Mouse (Mus musculus) embryo, embryonic 11 days (tissue): ENCODE measurements around the gene Coq5.
A peak's percentile ranks its signal among the peaks of the same experiment; 100 is the strongest.
"Not testable (repeated sequence)": the region's sequence is repeated elsewhere in the genome, so short reads cannot be mapped to it uniquely, and the experiment has no call there.

Experiments used
- DNase-seq: peaks from one replicate; pipeline ENCODE4 v3.0.0-alpha.2; 2015

Gene Coq5

GRCm38 (mm10) chr5:115267469-115268045 is 11.9 kb upstream of the Coq5 start:
- no peak for DNase-seq

DNA sequence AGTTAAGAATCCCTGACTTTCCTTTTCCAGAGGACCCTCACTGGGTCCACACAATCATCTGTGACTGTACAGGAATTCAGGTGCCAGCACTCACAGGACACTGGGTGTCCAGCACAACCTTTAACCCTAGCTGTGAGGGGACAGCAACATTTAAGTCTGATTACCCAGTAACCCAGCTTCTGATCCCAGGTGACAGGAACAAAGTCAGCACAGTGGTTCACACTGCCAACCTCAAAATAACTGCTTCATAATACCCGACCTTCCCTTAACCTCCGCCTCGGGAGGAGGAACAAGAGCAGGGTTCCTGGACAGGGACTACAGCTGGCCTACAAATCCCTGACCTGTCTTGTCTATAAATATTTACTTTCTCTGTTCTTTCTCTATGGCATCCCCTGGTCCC is 11.2 kb upstream of the Coq5 start:
- DNase-seq = no peak

- DNase-seq = no peak
Observed at GRCm38 (mm10) chr5:115269969-115270368, 9.5 kb upstream of the Coq5 start.

- DNase-seq = peak; percentile 49
Observed at GRCm38 (mm10) chr5:115271931-115272811, 7.3 kb upstream of the Coq5 start.

DNA sequence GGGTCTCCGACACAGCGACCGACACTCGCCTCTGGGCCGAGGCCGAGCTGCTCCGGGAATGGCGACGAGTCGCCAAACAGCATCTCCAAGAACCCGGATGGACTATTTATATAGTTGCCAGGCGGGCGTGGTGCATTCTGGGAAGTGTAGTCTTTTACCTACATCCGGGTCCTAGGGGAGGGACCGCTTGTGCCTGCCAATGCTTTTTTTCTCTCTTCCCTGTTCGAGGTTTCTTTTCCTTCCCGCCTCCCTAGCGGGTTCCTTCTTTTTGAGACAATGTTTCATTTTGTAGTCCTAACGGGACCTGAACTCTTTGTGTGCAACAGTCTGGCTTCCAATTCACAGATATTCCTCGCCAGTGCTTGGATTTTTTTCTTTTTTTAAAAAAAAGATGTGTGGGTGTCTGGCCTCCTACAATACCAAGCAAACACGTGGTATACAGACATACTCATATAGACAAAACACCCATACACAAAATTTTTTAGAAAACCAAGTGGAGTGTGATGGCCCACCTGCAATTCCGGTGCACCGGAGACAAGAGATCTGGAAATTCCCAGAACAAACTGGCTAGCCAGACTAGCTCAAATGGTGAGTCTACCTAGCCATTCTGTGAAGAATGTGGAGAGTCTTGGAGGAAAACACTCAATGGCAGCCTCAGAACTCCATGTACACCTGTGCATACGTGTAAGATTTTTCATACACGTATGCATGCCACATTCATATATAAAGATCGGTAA is 6.5 kb upstream of the Coq5 start, which contains the start of gene Rnf10:
Rnf10 (minus strand) TSS at position 87 of the 737 bp plus-strand sequence.
- peak; percentile 97 for DNase-seq

- DNase-seq = no peak
Observed at GRCm38 (mm10) chr5:115273549-115274135, 5.8 kb upstream of the Coq5 start.

- DNase-seq = no peak
Observed at GRCm38 (mm10) chr5:115274353-115274752, 5.1 kb upstream of the Coq5 start.

DNA sequence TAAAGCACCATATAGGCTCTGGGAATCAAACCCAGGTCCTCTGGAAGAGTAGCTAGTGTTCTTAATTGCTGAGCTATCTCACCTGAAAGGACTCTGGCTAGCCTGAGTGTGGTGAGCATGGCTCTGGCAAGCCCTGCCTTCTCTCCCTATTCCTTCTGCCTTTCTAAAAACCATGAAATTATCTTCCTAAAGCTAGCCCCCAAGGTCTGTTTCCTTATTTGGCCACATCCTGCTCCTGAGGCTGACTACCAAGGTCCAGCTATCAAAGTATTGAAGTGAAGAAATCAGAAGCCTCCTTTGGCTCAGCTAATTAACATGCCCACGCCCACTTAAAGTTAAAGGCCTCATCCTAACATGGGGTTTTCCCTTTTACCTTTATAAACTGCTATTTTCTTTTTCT is 4.7 kb upstream of the Coq5 start:
- DNase-seq = no peak

GRCm38 (mm10) chr5:115275998-115276397 is 3.5 kb upstream of the Coq5 start:
- DNase-seq = peak; percentile 55

- DNase-seq = no peak
Observed at GRCm38 (mm10) chr5:115278053-115278452, 1.4 kb upstream of the Coq5 start.

- no peak for DNase-seq
Observed at GRCm38 (mm10) chr5:115278785-115279184, 681 bp upstream of the Coq5 start.

- peak; percentile 13 for DNase-seq
Observed at GRCm38 (mm10) chr5:115280050-115280687, 703 bp downstream of the Coq5 start.

DNA sequence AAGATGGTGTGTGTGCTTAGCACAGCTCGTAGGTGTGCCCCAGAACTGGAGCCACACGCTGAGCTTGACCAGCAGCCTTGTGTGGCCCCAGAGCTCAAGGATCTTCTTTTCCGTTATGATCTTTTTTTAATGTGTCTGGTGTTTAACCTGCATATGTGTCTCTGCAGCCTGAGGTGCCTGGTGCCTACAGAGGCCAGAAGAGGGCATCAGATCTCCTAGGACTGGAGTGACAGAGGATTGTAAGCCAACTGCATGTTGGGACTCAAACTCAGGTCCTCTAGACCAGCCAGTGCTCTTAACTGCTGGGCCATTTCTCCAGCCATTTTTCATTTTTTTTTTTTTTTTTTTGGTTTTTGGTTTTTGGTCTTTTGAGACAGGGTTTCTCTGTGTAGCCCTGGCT is 5.3 kb downstream of the Coq5 start:
- no peak for DNase-seq

GRCm38 (mm10) chr5:115294173-115294572 is 14.7 kb downstream of the Coq5 start:
- no peak for DNase-seq

DNA sequence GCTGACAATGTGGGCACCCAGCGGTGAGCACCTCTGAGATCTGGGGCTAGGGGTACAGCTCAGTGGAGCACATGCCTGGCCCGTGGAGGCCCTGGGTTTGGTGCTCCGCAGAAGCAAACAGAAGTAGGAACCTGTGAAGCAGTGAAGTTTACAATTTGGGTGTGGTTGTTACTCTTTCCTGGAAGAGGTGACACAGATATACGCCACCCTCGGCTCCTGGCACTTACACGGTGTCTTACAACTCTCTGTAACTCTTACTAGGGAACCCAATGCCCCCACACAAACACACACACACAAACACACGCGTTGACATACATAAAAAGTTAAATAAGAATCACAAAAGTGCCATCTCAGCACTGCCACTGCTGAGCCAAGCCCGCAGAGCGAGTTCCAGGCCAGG is 16.9 kb downstream of the Coq5 start:
- DNase-seq = no peak

- DNase-seq = peak; percentile 84
Observed at GRCm38 (mm10) chr5:115300035-115300744, 20.7 kb downstream of the Coq5 start.

DNA sequence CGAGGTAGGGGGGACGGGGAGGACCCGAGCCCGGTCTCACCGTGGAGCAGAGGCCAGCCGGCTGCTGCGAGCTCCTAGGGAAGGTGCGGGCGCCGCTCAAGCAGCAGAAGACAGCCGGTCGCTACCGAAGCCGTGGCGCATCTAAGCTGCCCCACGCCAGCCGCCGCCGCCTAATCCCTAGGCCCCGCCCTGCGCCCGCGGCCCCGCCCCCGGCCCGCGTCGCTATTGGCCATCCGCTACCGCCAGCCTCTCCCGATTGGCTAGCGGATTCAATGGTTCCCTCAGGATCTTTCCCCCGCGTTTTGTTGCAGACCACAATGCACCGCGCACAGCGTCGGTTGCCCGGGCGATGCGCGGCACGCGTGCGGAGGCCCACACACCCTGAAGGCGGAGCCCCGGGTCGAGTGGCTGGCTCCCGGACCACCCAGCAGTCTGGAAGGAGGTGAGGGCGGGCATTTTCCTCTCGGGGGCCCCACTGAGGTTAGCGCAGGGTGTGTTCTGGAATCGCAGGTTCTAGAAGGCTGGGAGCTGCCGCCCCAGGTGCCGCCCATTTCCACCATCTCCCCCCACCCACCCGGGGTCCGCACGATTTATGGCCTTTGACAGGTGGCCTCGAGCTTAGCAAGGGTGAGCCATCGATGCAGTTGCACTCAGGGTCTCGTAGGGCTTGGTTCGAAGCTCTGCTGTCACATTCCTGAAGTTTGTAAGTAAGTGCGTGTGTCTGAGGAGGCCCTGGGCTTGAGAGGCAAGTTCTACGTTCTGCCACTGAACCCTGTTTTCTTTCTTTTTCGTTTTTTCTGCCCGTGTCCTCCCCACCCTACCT is 21.5 kb downstream of the Coq5 start, which contains the start of gene Dynll1:
Dynll1 (minus strand) TSS at position 208 of the 823 bp plus-strand sequence.
- DNase-seq = peak; percentile 98

- DNase-seq = no peak
Observed at GRCm38 (mm10) chr5:115301615-115302014, 22.1 kb downstream of the Coq5 start.

- DNase-seq = not testable (repeated sequence)
Observed at GRCm38 (mm10) chr5:115302190-115302589, 22.7 kb downstream of the Coq5 start.

- DNase-seq = no peak
Observed at GRCm38 (mm10) chr5:115312354-115312753, 32.9 kb downstream of the Coq5 start.
